Mouse (Mus musculus) right cerebral cortex, postnatal 14 days (tissue): ENCODE data around the gene Dad1.

Source experiments
- DNase-seq: peaks from one replicate; pipeline ENCODE4 v3.0.0; 2022

Gene Dad1

GRCm38 (mm10) chr14:54253741-54254291 is at the start of gene Dad1, which contains the start of gene Abhd4:
Gene Dad1, minus strand, starts transcription at chr14:54254104.
Gene Abhd4, plus strand, starts transcription at chr14:54254188.
- DNase-seq: peak; percentile 96

GRCm38 (mm10) chr14:54300676-54301075 is 46.8 kb upstream of the Dad1 start:
- DNase-seq: no peak

- DNase-seq: no peak
Observed at GRCm38 (mm10) chr14:54300136-54300535, 46.2 kb upstream of the Dad1 start.

GRCm38 (mm10) chr14:54284839-54285238 is 30.9 kb upstream of the Dad1 start, which contains the start of gene Olfr49:
Gene Olfr49, minus strand, starts transcription at chr14:54284939.
- DNase-seq: no peak

- no peak for DNase-seq
Observed at GRCm38 (mm10) chr14:54276446-54276845, 22.5 kb upstream of the Dad1 start.

GRCm38 (mm10) chr14:54272696-54273095 is 18.8 kb upstream of the Dad1 start:
- no peak for DNase-seq

- no peak for DNase-seq
Observed at GRCm38 (mm10) chr14:54271976-54272606, 18.2 kb upstream of the Dad1 start.

GRCm38 (mm10) chr14:54270413-54270812 is 16.5 kb upstream of the Dad1 start:
- no peak for DNase-seq

- no peak for DNase-seq
Observed at GRCm38 (mm10) chr14:54269566-54269965, 15.7 kb upstream of the Dad1 start.

- no peak for DNase-seq
Observed at GRCm38 (mm10) chr14:54267966-54268365, 14.1 kb upstream of the Dad1 start.

- DNase-seq: no peak
Observed at GRCm38 (mm10) chr14:54265951-54266350, 12.0 kb upstream of the Dad1 start.

GRCm38 (mm10) chr14:54265093-54265492 is 11.2 kb upstream of the Dad1 start:
- DNase-seq: no peak

GRCm38 (mm10) chr14:54264231-54264630 is 10.3 kb upstream of the Dad1 start:
- DNase-seq: no peak

GRCm38 (mm10) chr14:54263099-54263498 is 9.2 kb upstream of the Dad1 start:
- DNase-seq: no peak

- no peak for DNase-seq
Observed at GRCm38 (mm10) chr14:54262622-54263021, 8.7 kb upstream of the Dad1 start.

GRCm38 (mm10) chr14:54261386-54261785 is 7.5 kb upstream of the Dad1 start:
- no peak for DNase-seq

GRCm38 (mm10) chr14:54260196-54260595 is 6.3 kb upstream of the Dad1 start:
- no peak for DNase-seq

- DNase-seq: no peak
Observed at GRCm38 (mm10) chr14:54259722-54260085, 5.8 kb upstream of the Dad1 start.

GRCm38 (mm10) chr14:54259003-54259721 is 5.3 kb upstream of the Dad1 start:
- DNase-seq: peak; percentile 82

GRCm38 (mm10) chr14:54258131-54258670 is 4.3 kb upstream of the Dad1 start:
- no peak for DNase-seq

- DNase-seq: no peak
Observed at GRCm38 (mm10) chr14:54254670-54255202, 832 bp upstream of the Dad1 start.

- no peak for DNase-seq
Observed at GRCm38 (mm10) chr14:54250122-54250521, 3.8 kb downstream of the Dad1 start.

- no peak for DNase-seq
Observed at GRCm38 (mm10) chr14:54249326-54249725, 4.6 kb downstream of the Dad1 start.

GRCm38 (mm10) chr14:54246232-54246631 is 7.7 kb downstream of the Dad1 start:
- DNase-seq: no peak
